In the genomic region with DNA sequence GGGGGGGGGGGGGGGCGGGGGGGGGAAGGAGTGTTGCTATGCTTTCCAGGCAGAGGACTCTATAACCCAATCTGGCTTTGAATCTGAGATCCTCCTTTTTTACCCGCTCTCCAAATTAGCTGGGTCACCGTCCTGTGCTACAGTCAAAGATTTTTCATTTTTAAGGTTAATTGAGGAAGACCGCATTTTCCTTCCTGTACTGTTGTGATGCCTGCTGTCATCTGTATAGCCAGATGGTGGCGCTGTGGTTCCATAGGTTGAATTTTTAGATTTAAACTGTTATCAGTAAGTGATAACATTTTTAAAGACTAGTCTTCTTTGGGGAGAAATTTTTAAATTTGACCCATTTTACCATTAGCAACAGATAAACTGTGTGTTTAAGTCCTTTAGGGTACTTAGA, we compare ENCODE assay signal across 8 mouse cellular contexts. TPM values are rescaled to one million over a fixed set of nuclear protein-coding genes. Genes with fewer than 3 reads are reported as not detected.
DNase-seq lines count a peak whose midpoint lies in the region; ATAC-seq and TF ChIP-seq lines count a peak whose summit lies in the region.

No protein-coding gene starts in this region.

- 3% methylated on average over 5 of the region's 5 CpGs for WGBS in embryonic facial prominence, embryonic 11.5 days
- 3% methylated on average over 5 of the region's 5 CpGs for WGBS in kidney, adult 2 months

- TF ChIP-seq CTCF in kidney, adult 2 months (conservative IDR thresholded peaks at IDR 0.05; ENCODE audit: insufficient read depth, insufficient read length, low read depth, low read length), result 0 out of 2 replicates have a peak, but pooled peaks have one; percentile 14

- TF ChIP-seq POLR2A in kidney, adult 2 months (IDR thresholded peaks at IDR 0.05; ENCODE audit: low read depth, low read length), result no peak

- H3K27me3 ChIP-seq in embryonic facial prominence, embryonic 11.5 days (ENCODE audit: control insufficient read depth, insufficient read depth, low read length), result no peaks in the 10 kb centered on the region
- H3K27me3 ChIP-seq in kidney, adult 2 months (replicated peaks; ENCODE audit: control insufficient read depth, insufficient read depth, low read length), result no peaks in the 10 kb centered on the region; the same call in 1 of the 2 replicates

- H3K4me3 ChIP-seq in embryonic facial prominence, embryonic 11.5 days (ENCODE audit: low read depth, low read length), result no peak overlapping the region
- H3K4me3 ChIP-seq in kidney, adult 2 months (ENCODE audit: insufficient read depth, low read depth, low read length), result no peak overlapping the region

- no peak overlapping the region for H3K27ac ChIP-seq in embryonic facial prominence, embryonic 11.5 days (replicated peaks; ENCODE audit: low read depth, low read length)
- H3K27ac ChIP-seq in kidney, adult 2 months (ENCODE audit: insufficient read depth, low read depth, low read length), result no peak overlapping the region

- no peaks in the 10 kb centered on the region for H3K36me3 ChIP-seq in embryonic facial prominence, embryonic 11.5 days (replicated peaks; ENCODE audit: control insufficient read depth, insufficient read depth, low read depth, low read length)
- no peaks in the 10 kb centered on the region for H3K36me3 ChIP-seq in kidney, adult 2 months (ENCODE audit: control insufficient read depth, insufficient read depth, low read length)

- DNase-seq in layer of hippocampus, adult 11-12 months (ENCODE audit: low spot score), result peak; percentile 52
- DNase-seq in layer of hippocampus, adult 9-10 months (ENCODE audit: low spot score), result no peak
- peak; percentile 67 for DNase-seq in ZHBTc4 (ENCODE audit: low read depth, low spot score)
- DNase-seq in embryonic facial prominence, embryonic 11.5 days (ENCODE audit: low spot score), result peak; percentile 71
- DNase-seq in kidney, adult 2 months, result peak; percentile 19
- no peak for DNase-seq in natural killer cell, adult 2 months (ENCODE audit: low spot score in 2 of 2)
- no peak for DNase-seq in gastrocnemius, postnatal 10 days

- 0 out of 2 replicates have a peak, but pooled peaks have one; percentile 36 for ATAC-seq in embryonic facial prominence, embryonic 11.5 days (replicated peaks; ENCODE audit: insufficient number of reproducible peaks, low FRiP score, low TSS enrichment, low read depth)
- ATAC-seq in megakaryocyte-erythroid progenitor cell, adult 5-6 weeks (replicated peaks; ENCODE audit: low FRiP score, low TSS enrichment, poor library complexity, severe bottlenecking), result 0 out of 2 replicates have a peak, but pooled peaks have one; percentile 50

- H3K9me3 ChIP-seq in embryonic facial prominence, embryonic 11.5 days (replicated peaks; ENCODE audit: control insufficient read depth, low read length), result no peaks in the 10 kb centered on the region

- no peak overlapping the region for H3K4me2 ChIP-seq in embryonic facial prominence, embryonic 11.5 days (ENCODE audit: low read depth, low read length)

- no peaks in the 10 kb centered on the region for H3K4me1 ChIP-seq in embryonic facial prominence, embryonic 11.5 days (ENCODE audit: control insufficient read depth, insufficient read depth, low read length)
- H3K4me1 ChIP-seq in kidney, adult 2 months (ENCODE audit: control insufficient read depth, insufficient read depth, low read length), result no peaks in the 10 kb centered on the region

- no peak overlapping the region for H3K9ac ChIP-seq in embryonic facial prominence, embryonic 11.5 days (replicated peaks; ENCODE audit: low read length)

RNA-seq across cellular contexts. Expression of gene Atoh1, which starts 44.0 kb away (rescaled TPM):
- polyA plus RNA-seq in embryonic facial prominence, embryonic 11.5 days (2014; fragmentation: Nextera tagmentation; extraction: Ambion mirVana), result 0.74 and 1.2 TPM in 2 replicates
- polyA plus RNA-seq in kidney, adult 2 months (2012; rRNA removed), result not detected in 2 replicates
- not detected in 2 replicates for total RNA-seq in megakaryocyte-erythroid progenitor cell, adult 5-6 weeks (2014; fragmentation: Nextera tagmentation)
- total RNA-seq in megakaryocyte-erythroid progenitor cell, adult 5-6 weeks (2017), result 0.27 TPM in 1 of 2 replicates, not detected in the other
- not detected for total RNA-seq in gastrocnemius, postnatal 10 days (2021)

Comparison
In these comparisons a context has a peak if more than half of its experiments do, and no peak if none do; other contexts are left out.
1. DNase-seq: peak in layer of hippocampus, adult 11-12 months (single experiment), ZHBTc4 (single experiment), embryonic facial prominence, embryonic 11.5 days (single experiment) and kidney, adult 2 months (single experiment); none in layer of hippocampus, adult 9-10 months (single experiment), natural killer cell, adult 2 months (0 of 2) and gastrocnemius, postnatal 10 days (single experiment).